Mouse (Mus musculus): ENCODE measurements around the gene Extl1.
"Not testable (repeated sequence)": the region's sequence is repeated elsewhere in the genome, so short reads cannot be mapped to it uniquely, and the experiment has no call there.

Extl1 gene

DNA sequence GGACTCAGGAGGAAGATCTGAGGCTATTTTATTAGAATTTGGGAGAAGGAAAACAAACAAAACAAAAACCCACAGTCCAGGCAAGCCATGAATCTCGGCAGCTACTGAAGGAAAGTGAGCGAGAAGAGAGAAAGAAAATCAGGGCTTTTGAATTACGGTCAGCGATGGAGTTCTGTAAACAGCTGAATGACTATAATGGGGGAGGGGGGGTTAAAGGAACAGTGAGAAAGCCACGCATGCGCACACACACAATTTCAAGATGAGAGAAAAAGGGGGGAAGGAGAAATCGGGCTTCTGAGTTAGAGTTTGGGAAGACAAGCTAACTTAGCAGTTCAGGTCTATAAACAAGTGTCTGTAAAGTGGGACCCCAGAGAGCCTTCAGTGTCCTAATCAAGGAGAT is 30.7 kb downstream of the Extl1 start:
- intact Hi-C loops (cut with DNase I): no loop called here

DNA sequence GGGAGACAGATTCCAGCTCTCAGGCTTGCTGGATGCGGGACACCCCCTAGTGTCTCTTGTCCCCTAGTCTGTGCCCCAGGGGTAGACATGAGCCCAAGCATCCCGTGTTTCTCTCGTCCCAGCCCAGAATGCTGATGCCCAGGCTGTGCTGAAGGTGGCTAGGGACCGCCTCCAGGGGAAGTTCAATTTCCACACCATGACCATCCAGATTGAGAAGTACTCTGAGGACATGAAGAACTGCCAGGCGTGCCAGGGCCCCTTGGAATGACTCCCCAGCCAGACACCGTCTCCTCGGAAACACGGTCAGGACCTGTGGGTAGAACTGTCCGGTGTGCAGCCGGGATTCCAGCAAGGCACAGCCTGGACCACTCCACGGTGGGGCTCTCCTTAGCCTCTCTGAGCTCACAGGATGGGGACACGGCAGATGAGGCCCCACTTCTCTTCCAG is 31.4 kb downstream of the Extl1 start:
- intact Hi-C loops (cut with DNase I): no loop called here

DNA sequence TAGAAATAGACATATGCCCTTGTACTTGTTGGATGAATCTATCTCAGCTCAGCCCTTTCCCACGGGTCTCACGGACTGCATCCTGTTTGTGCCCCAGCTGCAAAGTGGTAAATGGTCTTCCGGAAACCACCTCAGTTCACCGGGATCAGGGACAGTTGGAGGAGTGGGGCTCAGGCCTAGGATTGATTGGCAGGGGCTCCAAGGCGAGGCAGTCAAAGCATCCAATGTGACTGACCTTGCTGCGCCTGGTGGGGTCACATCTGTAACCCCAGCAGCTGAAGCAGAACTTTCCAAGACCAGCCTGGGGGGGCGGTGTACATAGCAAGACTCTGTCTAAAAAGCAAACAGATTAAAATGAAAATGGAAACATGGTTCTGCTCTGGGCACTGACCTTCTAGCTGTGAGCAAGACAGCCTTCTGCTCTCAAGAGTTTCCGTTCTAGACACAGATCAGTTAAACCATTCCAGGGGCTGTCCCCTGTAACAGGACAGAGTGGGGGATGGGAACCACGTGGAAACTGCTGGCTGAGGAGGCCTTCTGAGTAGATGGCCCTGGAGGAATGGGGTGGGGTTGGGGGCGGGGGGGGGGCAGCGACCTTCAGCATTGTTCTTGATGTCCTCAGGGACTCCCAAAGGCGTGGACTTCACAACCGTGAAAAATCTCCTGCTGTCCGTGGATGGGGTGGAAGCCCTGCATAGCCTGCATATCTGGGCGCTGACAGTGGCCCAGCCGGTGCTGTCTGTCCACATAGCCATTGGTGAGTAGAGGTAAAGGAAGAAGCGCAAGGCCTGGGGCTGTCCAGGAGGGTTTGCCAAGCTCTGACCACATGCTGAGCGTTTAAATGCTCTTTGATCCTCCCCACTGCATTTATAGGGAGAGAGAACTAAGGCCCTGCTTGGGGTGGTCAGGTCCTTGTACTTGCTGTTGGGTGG is 32.1 kb downstream of the Extl1 start:
- intact Hi-C loops (cut with DNase I): no loop called here

DNA sequence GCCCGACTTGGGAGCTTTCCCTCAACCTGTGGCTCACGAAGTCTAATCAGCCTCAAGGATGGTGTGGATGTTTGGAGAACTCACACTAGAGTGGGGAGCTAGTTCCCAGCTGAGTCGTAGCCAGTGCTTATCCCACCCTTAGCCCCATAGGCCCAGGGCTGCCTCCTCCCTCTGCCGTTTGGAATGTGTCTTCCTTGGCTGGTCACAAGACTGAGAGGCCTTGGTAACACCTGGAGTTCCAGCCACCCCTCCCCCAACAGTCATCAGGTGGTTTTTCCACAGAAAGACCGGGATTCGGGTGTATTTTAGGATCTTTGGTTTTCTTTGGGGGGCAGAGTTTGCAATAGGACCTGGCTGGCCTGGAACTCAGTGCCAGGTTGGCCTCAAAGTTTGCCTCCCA is 33.0 kb downstream of the Extl1 start:
- intact Hi-C loops (cut with DNase I): no loop called here

DNA sequence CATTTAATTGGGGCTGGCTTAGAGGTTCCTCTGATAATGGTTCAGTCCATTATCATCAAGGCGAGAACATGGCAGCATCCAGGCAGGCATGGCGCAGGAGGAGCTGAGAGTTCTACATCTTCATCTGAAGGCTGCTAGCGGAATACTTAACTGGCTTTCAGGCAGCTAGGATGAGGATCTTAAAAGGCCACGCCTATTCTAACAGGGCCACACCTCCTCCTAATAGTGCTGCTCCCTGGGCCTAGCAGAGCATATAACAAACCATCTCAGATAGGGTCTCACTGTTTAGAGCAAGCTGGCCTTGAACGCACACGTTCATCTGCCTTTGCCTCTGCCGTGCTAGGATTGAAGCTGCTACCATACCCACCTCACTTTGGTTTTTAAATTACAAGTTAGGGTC is 33.8 kb downstream of the Extl1 start:
- intact Hi-C loops (cut with DNase I): no loop called here

DNA sequence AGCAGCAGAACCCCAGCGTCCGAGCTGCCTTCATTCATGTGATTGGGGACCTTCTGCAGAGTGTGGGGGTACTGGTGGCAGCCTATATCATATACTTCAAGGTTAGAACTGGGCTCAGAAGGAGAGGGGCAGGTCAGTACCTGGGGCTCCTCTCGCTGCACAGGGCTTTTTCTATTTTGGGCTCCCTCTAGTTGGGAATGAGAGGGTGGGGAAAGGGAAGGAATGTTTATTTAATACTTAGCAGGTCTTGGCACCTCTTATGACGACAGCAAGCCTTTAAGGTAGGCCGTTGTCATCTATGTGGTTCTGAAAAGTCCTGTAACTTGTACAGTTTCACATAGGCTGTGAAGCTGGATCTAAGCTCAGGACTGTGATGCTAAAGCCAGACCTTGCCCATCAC is 35.1 kb downstream of the Extl1 start:
- intact Hi-C loops (cut with DNase I): no loop called here

DNA sequence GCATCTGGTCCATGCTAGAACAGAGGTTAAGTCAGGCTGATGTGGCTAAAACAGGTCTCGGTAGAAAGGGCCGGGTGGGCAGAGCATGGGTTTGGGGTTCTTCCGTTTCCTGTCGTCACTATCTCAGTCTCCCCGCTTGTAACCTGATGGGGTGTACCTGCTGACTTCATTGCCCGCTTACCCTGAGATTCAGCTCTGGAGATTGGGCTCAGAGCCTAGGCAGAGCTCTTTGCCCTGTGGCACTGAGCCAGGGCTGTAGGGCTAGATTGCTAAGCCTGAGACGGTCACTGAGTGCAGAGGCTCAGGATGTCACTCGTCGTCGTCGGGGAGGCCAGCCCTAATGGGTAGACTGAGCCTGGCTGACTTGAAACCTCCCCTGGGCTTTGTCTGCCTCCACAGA is 35.6 kb downstream of the Extl1 start:
- intact Hi-C loops (cut with DNase I): no loop called here

DNA sequence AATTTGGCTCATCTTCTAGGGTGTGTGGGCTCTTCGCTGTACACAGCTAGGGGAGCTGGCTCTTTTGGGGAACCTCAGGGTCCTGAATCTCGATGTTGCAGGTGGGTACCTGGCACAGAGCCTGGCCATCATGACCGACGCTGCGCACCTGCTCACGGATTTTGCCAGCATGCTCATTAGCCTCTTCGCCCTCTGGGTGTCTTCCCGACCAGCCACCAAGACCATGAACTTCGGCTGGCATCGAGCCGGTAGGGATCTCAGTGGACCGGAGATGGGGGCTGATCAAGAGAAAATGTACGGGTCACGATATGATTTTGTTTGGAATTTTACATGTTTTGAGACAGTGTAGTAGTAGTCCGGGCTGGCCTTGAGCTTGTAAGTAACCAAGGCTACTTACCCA is 37.8 kb downstream of the Extl1 start:
- intact Hi-C loops (cut with DNase I): no loop called here

DNA sequence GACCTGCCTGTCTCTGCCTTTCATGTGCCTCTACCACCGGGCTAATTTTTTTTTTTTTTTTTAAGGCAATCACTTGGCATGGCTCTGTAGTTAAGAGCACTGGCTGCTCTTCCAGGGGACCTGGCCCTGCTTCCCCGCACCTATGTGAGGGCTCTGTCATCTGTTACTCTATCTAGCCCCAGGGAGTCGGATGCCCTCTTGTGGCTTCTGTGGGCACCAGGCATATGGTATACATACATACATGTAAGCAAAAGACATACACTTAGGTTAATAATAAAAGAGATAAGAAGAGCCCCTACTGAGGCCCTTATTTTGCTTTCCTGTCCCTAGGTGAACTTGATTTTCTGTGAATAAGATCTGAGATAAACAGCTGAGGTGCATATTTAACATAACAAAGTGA is 39.0 kb downstream of the Extl1 start:
- intact Hi-C loops (cut with DNase I): no loop called here

DNA sequence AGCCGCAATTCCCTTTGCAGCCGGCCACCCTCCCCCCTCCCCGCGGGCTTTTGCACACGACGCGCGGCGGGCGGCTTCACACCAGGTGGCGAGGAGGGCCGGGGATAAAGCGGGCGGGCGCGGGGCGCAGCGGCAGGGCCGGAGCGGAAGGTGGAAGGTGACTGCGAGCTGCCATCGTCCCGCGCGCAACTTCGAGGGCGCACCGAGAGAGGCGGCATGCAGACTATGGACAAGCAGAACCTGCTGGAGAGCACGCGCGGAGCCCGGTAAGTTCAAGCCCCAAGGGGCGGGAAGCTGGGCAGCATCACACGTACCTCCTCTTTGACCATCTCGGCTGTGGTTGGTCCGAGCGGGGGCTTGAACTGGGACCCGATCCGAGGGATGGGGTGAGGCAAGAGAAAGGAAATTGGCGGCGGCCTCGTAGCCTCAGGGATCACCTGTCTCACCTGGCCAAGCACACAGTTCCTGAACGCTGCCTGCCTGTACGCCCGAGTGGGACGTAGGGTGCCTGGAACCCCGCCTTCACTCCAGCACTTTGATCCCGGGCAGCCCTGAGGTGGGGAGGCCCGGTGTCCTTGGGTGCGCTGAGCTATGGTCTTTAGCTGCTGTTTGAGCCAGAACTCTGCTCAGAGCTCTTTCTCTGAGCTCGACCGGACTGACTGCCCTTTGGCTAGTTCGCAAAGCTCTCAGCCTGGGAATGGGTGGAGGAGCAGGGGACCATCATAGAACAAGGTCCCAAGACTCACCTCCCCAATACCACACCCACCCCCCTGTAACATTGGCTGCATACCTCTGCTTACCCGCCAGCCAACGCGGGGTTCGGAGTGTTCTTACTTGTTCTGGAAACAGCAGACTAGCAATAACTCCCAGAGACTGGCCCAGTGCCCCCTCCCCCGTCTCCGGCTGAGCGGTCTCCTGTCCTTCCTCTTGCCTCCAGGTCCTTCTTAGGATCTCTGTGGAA is 40.3 kb downstream of the Extl1 start, which contains the start of gene Slc30a2:
Gene Slc30a2 (plus strand): TSS at position 111 of the 961 bp plus-strand sequence.
- intact Hi-C loops (cut with DNase I): no loop called here

DNA sequence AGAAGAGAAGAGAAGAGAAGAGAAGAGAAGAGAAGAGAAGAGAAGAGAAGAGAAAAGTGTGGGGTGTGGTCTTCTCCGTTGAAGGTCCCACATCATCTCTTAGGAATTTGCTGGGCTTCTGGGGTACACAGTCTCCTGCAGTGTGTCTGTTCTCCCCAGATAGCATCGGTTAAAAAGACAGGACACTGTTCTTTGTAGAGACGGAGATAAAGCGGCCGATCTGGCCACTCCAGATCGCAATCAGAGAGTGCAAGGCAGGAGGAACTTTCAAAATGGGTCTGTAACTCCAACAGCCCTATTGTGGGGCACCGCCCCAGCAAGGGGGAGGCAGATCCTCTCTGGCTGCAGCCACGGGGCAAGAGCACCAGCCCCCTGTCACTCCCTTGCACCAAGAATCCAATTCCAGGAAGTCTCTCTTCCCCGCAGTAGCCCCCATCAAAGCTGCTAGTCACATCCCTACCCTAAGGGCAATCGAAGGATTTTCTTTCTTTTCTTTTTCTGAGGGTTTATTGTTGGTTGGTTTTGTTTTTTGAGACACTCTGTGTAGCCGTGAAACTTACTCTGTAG is 41.4 kb downstream of the Extl1 start:
- intact Hi-C loops (cut with DNase I): no loop called here

DNA sequence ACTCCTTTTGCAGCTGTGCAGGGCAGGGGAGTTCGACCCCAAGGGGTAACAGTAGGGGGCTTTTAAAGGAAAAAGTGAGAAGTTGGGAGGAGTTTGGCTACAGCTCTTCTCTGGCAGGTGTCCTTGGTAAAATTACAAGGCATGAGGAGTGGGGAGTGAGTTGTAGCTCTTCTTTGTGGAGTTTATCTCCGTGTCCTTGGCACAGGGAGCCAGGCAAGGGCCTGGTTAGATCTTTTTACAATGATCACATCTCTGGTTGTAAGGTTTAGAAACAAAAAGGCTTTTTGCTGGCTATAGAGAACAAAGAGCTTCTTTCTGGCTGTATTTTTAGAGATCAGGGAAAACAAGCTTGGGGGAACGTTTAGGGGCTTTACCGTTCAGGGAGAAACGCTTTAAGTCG is 42.4 kb downstream of the Extl1 start:
- intact Hi-C loops (cut with DNase I): not testable (repeated sequence)

DNA sequence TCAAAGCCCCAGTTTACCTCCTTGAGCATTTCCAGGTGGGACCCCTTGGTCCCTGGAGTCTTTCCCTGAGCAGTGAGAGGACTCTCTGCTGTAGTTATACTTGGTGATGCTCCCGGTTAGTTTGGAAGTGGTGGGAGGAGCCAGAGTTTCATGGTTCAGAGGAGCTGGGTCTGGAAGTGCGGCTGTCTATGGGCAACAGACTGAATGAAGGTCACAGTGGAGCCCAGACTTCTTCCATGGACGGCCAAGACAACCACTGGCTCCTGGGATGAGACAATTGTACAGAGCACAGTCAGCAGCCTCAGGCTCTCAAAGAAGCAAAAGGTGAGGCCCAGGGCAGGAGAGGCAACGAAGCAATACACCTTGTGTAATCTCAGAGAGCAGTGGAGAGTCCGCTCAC is 53.4 kb downstream of the Extl1 start:
- intact Hi-C loops (cut with DNase I): no loop called here

DNA sequence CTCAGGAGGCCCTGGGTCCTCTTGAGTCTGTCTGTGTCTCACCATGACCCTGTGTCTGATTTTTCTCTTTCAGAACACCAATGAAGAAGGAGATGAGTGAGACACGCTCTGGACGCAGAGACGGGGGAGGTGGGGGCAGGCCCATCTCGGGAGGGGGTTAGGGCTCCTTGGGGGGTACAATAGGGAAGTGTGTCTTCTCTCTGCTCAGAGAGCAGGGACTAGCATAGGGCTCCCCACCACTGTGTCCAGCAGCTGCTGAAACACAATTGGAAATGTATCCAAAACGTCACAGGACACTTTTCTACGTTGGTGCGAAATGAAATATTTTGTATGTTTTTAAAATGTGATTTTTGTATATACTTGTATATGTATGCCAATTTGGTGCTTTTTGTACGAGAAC is 54.8 kb downstream of the Extl1 start:
- intact Hi-C loops (cut with DNase I): no loop called here

DNA sequence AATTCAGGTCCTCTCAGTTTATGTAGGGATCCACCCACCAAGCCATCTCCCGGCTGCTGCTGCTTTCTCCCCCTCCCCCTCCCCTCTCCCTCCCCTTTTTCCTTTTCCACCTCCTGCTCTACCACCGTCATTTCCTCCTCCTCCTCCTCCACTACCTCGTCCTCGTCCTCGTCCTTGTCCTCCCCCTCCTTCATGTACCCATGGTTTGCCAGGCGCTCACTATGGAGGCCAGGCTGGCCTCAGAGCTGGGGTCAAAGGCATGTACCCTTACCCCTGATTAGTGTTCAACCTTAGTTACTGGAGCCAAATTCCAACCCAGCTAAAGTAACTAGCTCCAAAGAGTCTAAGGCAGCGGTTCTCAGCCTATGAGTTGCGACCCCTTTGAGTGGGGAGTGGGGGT is 55.5 kb downstream of the Extl1 start:
- intact Hi-C loops (cut with DNase I): no loop called here

DNA sequence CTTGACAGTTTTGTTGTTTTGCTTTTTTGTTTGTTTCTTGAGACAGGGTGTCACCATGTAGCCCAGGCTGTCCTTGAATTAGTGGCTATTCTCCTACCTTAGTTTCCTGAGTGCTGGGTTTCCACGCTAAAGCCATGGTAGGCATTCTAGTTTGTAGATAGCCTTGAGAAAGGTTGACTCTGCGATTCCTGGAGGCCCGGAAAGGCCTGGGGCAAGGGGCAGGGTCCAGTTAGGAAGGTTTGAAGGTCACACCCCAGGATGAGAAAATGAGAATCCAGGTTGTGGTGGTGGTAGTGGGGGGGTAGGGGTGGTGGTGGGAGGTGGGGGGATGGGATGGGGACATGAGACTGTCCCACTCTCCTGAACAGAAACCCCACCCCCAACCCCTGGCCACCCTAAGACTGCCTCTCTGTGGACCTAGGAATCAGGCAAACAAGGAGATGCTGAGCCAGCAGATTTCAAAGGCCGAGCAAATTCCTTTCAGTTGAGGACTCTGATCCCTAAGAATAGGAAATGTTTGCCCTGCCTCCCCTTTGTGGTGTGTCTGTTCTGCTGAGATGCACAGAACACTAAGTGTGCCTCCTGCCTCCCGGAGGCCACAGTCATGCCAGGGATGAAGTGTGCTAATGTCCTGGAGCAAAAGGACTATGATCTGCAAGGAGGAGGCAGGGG is 56.7 kb downstream of the Extl1 start:
- intact Hi-C loops (cut with DNase I): no loop called here

DNA sequence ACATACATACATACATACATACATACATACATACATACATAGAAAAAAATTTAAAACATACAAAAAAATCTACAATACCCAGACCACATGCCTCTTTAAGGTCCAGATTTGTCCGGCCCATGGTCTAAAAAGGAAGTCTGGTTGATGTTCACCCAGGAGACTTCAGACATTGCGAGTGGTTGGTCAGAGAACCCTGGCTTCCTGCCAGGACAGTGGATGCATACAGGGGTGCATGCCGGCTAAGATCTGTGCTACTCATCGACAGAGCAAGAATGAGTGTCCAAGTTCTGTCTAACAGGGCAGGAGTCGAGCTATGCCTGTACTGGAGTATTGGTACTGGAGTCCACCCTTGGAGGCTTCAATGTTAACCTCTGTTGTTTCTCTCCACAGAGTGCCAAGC is 59.0 kb downstream of the Extl1 start:
- intact Hi-C loops (cut with DNase I): no loop called here

DNA sequence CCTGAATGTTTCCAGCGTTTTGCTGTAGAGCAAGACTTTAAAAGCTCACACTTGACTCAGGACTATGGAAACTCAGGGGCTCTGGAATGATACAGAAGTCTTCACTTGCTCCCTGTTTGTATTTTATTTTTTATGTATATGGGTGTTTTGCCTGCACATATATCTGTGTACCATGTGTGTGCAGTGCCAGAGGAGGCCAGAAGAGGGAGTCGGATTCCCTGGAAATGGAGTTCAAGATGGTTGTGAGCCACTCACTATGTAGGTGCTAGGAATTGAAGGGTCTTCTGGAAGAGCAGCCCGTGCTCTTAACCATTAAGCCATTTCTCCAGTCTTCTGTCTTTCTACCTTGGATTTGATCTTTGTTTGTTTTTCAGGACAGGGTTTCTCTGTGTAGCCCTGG is 62.1 kb downstream of the Extl1 start:
- intact Hi-C loops (cut with DNase I): no loop called here

DNA sequence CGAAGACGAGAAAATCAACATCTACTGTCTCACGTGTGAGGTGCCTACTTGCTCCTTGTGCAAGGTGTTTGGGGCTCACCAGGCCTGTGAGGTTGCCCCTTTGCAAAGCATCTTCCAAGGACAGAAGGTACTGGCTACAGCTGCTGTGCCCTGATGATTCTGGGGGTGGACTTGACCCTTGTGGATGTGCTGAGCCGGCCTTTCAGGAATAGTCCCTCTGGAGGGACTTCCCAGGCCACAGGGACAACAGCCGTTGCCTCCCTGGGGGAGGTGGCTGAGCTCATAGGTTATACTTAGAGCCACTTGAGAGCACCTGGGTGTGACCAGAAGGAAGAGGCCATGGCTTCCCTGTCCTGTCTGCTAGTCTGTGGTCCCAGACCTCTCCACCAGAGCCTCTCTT is 64.0 kb downstream of the Extl1 start:
- intact Hi-C loops (cut with DNase I): no loop called here

DNA sequence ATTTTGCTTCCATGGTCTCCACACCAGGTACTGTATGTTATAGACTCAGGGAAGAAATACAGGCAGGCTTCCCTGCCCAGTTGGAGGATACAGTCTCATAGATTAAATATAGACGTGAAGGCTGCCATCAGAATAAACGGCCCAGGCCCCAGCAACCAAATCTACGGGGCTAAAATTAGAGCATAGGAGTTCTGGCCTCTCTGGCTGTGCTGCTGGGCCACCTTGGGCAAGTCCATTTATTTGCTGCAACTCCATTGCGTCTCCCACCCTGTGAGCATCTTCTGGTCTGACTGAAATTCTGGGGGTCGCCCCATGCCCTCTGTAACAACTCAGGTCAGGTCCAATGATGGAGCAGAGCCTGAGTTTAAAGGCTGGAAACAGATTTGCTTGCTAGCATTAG is 64.6 kb downstream of the Extl1 start:
- intact Hi-C loops (cut with DNase I): no loop called here

DNA sequence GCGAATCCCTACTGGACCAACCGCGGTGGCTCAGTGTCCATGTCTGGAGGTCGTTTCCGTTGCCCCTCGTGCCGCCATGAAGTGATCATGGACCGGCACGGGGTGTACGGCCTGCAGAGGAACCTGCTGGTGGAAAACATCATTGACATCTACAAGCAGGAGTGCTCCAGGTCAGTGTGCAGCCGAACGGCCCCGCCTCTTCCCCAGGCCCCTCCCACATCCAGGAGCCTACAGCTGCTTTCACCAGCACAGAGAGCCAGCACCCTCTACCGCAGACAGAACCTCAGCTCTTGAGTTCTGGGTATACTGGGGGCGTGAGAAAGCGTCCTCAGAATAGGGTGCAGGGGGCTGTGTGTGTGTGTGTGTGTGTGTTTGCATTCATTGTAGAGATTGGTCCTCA is 67.3 kb downstream of the Extl1 start:
- intact Hi-C loops (cut with DNase I): no loop called here
